Mouse (Mus musculus): Measurements from ENCODE around the gene Dntt. TPM values are rescaled to one million over a fixed set of nuclear protein-coding genes. Genes with fewer than 3 reads are reported as not detected.

Gene Dntt
- polyA plus RNA-seq (2012; rRNA removed), result 0.04 TPM in 1 of 2 replicates, not detected in the other

GRCm38 (mm10) chr19:41029219-41029618 is at the start of gene Dntt:
Gene Dntt (plus strand): TSS chr19:41029275.
- no peak for DNase-seq (ENCODE audit: low read depth)
- TF ChIP-seq POLR2A (IDR thresholded peaks at IDR 0.05; ENCODE audit: borderline replicate concordance, extremely low read depth, insufficient read depth, insufficient read length, poor library complexity, severe bottlenecking), result no peak
- no peak for TF ChIP-seq CTCF (IDR thresholded peaks at IDR 0.05; ENCODE audit: borderline replicate concordance, extremely low read depth, insufficient read depth, insufficient read length)

- DNase-seq (ENCODE audit: low read depth), result no peak
- TF ChIP-seq CTCF (IDR thresholded peaks at IDR 0.05; ENCODE audit: borderline replicate concordance, extremely low read depth, insufficient read depth, insufficient read length) (no peak), POLR2A (IDR thresholded peaks at IDR 0.05; ENCODE audit: borderline replicate concordance, extremely low read depth, insufficient read depth, insufficient read length, poor library complexity, severe bottlenecking) (no peak)
Observed at GRCm38 (mm10) chr19:40980671-40981070, 48.4 kb upstream of the Dntt start.

GRCm38 (mm10) chr19:40984536-40984935 is 44.5 kb upstream of the Dntt start:
- no peak for DNase-seq (ENCODE audit: low read depth)

DNA sequence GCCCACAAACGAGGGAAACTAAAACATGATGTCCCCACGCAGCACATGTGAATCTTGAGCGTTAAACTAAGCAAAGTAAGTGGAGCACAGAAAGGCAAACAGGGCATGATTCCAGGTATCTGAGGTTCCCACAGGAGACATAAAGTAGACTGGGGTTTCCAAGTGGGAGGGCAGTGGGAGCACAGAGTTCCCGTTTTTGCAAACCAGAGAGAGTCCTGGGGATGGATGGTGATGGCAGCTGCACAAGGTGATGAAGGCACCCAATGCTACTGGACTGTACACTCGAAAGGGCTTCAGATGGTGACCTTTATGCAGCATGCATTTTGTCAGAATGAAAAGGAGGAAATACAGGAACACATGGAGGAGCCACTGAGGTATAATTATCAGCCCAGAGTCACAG is 40.2 kb upstream of the Dntt start:
- DNase-seq (ENCODE audit: low read depth), result no peak
- TF ChIP-seq POLR2A (IDR thresholded peaks at IDR 0.05; ENCODE audit: borderline replicate concordance, extremely low read depth, insufficient read depth, insufficient read length, poor library complexity, severe bottlenecking), result no peak
- TF ChIP-seq CTCF (IDR thresholded peaks at IDR 0.05; ENCODE audit: borderline replicate concordance, extremely low read depth, insufficient read depth, insufficient read length), result no peak

More at GRCm38 (mm10) chr19:40984536-40984935, 44.5 kb upstream of the Dntt start:
- TF ChIP-seq CTCF (IDR thresholded peaks at IDR 0.05; ENCODE audit: borderline replicate concordance, extremely low read depth, insufficient read depth, insufficient read length) (no peak), POLR2A (IDR thresholded peaks at IDR 0.05; ENCODE audit: borderline replicate concordance, extremely low read depth, insufficient read depth, insufficient read length, poor library complexity, severe bottlenecking) (no peak)

DNA sequence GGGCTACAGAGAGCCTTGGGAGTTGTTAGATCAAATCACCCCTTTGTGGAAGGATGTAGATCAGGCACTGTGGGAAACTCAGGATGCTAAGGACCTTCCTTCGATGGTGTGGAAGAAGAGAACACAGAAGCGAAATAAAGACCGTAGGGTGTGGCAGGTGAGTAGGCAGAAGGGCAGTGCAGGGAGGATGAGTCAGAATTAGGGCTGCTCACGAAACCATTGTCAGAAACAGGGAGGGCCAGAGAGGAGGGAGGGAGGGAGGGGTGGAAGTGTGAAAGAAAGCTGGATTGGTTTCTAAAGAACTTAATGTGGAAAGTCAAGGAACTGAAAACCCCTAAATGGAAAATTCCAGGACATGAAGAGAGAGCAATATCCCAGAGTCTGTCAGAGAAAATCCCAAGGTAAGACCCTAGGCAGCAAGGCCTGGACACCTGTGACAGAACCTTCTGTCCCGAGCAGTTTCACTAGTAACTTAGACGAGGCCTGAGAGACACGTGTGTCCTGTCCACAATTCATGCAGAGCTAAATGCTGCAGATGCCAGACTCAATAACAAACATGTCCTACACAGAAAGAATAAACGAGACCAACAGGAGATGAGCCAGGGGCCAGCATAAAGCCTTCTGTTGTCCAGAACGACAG is 39.0 kb upstream of the Dntt start:
- TF ChIP-seq POLR2A (IDR thresholded peaks at IDR 0.05; ENCODE audit: borderline replicate concordance, extremely low read depth, insufficient read depth, insufficient read length, poor library complexity, severe bottlenecking) (no peak), CTCF (IDR thresholded peaks at IDR 0.05; ENCODE audit: borderline replicate concordance, extremely low read depth, insufficient read depth, insufficient read length) (no peak)

DNA sequence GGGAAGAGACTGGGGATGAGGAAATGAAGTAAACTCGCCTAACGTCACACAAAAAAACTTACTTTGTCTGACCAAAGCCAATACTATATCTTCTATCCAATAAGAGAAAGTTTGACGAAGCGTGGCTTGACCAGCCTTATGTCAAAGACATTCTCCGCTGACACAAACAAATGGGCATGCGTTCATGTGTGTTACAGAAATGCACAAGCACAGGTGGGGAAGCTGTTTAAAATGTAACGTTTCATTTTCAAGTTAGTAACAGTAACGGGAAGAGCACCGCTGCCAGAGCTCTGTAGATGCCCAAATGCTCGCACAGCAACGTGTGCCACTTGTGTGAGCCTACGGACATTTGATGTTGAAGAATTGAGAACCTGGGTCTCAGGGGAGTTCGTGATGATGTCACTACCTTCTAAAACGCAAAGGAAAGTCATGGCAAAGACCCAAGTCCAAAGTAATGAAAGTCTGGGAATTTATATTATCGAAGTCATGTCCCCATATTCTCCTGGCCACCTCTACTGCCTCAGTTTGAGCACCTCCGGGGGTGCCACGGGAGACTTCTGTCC is 38.2 kb upstream of the Dntt start:
- TF ChIP-seq CTCF (IDR thresholded peaks at IDR 0.05; ENCODE audit: borderline replicate concordance, extremely low read depth, insufficient read depth, insufficient read length) (no peak), POLR2A (IDR thresholded peaks at IDR 0.05; ENCODE audit: borderline replicate concordance, extremely low read depth, insufficient read depth, insufficient read length, poor library complexity, severe bottlenecking) (no peak)

More for the DNA sequence above, 39.0 kb upstream of the Dntt start:
- no peak for DNase-seq (ENCODE audit: low read depth)

DNA sequence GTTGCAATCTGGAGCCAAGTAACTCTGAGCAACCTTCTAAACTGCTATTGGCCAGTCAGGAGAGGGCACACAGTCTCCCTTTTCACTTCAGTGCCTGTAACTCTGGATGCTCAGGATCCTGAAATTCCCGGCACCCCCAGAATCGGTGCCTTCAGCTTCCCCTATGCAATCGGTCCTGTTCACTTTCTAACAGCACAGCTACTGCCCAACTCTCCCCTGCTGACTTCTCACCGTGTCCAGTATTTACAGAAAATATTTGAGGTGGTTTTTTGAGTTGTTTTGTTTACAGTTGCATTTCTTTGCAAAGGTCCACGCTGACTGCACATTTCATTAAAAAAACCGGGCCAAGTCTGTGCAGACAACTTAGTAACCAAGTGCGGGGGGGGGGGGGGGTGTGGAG is 37.4 kb upstream of the Dntt start:
- no peak for DNase-seq (ENCODE audit: low read depth)
- TF ChIP-seq CTCF (IDR thresholded peaks at IDR 0.05; ENCODE audit: borderline replicate concordance, extremely low read depth, insufficient read depth, insufficient read length) (no peak), POLR2A (IDR thresholded peaks at IDR 0.05; ENCODE audit: borderline replicate concordance, extremely low read depth, insufficient read depth, insufficient read length, poor library complexity, severe bottlenecking) (no peak)

More for the DNA sequence above, 38.2 kb upstream of the Dntt start:
- no peak for DNase-seq (ENCODE audit: low read depth)

GRCm38 (mm10) chr19:40992096-40992495 is 37.0 kb upstream of the Dntt start:
- no peak for TF ChIP-seq CTCF (IDR thresholded peaks at IDR 0.05; ENCODE audit: borderline replicate concordance, extremely low read depth, insufficient read depth, insufficient read length)
- TF ChIP-seq POLR2A (IDR thresholded peaks at IDR 0.05; ENCODE audit: borderline replicate concordance, extremely low read depth, insufficient read depth, insufficient read length, poor library complexity, severe bottlenecking), result no peak
- no peak for DNase-seq (ENCODE audit: low read depth)

GRCm38 (mm10) chr19:40992517-40993044 is 36.5 kb upstream of the Dntt start:
- DNase-seq (ENCODE audit: low read depth), result peak; percentile 30
- TF ChIP-seq CTCF (IDR thresholded peaks at IDR 0.05; ENCODE audit: borderline replicate concordance, extremely low read depth, insufficient read depth, insufficient read length) (no peak), POLR2A (IDR thresholded peaks at IDR 0.05; ENCODE audit: borderline replicate concordance, extremely low read depth, insufficient read depth, insufficient read length, poor library complexity, severe bottlenecking) (no peak)

DNA sequence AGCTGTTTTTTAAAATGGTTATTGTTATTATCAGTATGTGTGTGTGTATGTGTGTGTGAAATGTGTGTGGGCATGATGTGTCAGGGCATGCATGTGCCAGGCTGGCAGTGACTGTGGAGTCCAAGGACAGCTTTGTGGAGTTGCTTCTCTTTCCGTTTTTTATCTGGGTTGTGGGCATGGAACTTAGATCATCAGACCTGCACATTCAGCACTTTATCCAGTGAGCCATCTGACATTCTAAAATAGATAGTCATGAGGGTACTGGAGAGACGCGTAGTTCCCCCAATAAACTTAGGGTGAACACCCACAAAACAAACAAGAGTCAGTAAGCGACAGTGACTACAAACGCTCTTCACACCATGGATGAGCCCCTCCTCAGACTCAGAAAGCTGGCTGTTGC is 35.7 kb upstream of the Dntt start:
- no peak for DNase-seq (ENCODE audit: low read depth)
- no peak for TF ChIP-seq CTCF (IDR thresholded peaks at IDR 0.05; ENCODE audit: borderline replicate concordance, extremely low read depth, insufficient read depth, insufficient read length)
- TF ChIP-seq POLR2A (IDR thresholded peaks at IDR 0.05; ENCODE audit: borderline replicate concordance, extremely low read depth, insufficient read depth, insufficient read length, poor library complexity, severe bottlenecking), result no peak

DNA sequence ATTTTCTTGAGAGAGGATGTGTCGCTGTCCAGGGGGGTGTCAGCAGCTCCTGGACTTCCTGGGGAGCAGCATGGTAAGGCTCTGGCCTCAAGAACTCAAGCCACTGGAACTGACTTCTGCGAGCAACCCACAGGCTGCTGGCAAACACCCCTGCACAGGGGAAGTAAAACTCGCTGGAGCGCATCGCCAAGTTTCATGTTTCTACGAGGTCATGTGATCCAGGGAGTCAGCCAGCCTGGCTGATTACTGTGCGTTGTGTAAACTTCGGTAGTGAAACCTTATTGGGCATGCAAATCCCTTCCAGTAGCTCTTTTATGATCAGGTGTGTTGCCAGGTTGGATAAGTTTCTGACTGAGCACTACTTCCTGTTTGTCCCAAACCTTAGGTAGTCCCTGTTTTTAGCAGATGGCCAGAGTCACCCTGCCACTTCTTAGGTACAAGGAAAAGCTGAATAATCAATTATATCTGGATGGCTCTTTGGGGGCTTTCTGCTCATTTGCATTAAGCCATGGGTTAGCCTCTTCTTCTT is 35.0 kb upstream of the Dntt start, which contains the start of gene Blnk:
Blnk (minus strand) TSS at position 479 of the 529 bp plus-strand sequence.
- peak; percentile 46 for DNase-seq (ENCODE audit: low read depth)
- no peak for TF ChIP-seq POLR2A (IDR thresholded peaks at IDR 0.05; ENCODE audit: borderline replicate concordance, extremely low read depth, insufficient read depth, insufficient read length, poor library complexity, severe bottlenecking)
- TF ChIP-seq CTCF (IDR thresholded peaks at IDR 0.05; ENCODE audit: borderline replicate concordance, extremely low read depth, insufficient read depth, insufficient read length), result no peak

Measured in brain, embryonic 14.5 days (tissue).